Mouse (Mus musculus): ENCODE data around the gene Max.

Max gene

DNA sequence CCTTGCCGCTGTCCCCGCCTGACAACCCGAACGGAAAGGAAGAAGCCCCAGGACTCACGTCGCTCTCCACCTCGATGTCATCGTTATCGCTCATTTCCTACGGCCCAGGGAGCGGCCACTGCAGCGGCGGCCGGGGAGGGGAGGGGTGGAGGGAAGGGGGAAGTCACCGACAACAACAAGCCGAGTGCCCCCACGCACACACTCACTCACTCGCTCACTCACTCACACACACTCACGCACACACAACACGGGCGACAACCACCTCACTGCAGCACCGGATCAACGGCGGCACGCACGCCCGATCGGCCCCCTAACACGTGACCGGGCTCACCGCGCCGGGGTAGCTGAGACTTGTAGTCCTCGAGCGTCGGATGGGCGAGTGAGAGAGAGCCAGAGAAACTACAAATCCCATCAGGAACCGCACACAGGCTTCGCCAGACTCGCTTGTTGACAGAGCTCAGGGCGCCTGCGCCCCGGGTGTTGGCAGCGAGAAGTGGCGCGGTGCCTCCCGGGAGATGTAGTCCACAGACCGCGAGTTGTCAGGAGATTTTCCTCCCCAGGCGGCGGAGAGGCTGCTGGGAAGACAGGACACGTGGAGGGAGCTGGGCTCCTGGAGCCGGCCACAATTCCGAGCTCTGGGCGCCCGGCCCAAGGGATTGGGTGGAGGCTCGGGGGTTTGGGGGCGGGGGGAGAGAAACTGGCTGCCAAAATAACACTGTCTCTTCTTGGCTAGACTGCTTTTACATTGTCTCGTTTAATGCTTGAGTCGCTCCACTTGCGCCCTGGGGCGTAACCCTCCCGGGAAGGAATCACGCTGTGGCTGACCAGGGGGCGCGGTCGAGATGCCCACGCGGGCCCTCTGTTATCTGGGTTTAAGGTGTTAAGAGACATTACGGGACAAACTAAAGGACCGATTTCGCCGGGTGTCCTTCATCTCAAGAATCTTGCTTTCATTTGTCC is at the start of gene Max:
Gene Max, minus strand, starts transcription at position 270 of the 960 bp plus-strand sequence.
- peak; percentile 100 for DNase-seq (ENCODE audit: low spot score)

DNA sequence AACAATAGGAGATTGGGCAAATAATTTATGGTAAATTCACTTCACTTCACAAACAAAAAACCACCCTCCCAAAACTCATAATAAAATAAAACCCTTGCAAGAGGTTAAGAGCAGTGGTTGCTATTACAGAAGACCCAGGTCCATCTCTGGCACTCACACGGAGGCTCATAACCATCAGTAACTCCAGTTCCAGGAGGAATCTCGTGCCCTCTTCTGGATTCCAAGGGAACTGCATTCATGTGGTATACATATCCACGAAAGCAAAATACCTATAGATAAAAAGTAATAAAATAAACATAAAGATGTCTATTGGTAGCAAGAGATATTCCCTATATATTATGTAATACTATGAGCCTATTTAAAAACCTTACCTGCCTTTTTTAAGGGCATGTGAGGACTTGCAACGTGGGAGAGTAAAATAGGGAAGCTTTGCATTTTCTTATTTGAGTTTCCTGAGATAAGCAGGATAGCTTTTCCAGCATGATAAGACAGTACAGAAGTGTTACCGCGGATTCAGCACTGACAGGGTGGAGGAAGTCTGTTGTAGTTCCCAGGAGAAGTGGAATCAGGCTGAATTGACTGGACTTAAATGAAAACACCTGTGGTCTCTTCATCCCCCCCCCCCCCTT is 49.2 kb upstream of the Max start:
- DNase-seq (ENCODE audit: low spot score) = peak; percentile 35

DNA sequence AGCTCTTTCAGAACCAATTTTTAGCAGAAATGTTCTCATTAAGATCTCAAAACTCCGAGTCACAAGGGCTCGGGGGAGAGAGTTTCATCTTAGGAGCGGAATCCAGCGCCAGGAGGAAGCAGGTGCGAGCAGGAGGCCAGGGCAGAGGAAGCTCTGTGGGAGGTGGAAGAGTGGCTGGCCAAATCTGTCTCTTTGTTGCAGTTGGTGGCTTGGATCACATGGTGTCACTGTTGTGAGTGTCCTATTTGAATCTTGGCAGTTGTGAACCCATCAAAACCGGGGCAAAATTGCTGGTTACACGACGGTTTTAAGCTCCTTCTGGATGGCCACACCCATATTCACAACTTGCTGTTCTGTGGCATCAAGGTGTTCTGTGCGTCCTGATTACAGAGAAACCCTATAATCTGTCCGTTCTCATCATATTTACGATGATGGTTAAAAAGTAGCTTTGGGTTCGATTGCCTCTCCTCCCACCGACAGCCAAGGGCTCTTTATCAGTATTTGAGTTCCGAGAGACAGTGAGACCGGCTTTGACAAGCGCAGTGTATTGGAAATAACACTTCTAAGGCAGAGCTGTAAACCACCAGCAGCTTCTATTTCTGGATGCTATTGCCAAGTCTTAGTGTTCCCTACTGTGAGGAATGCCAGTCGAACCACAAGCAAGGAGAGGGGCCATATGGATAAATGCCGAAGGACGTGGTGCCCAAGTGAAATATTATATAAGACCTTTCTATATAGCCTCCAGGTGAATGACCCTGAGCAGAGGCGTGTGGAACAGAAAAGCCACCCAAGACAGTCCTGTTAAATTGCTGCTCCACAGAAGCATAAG is 47.4 kb upstream of the Max start:
- DNase-seq (ENCODE audit: low spot score) = no peak

DNA sequence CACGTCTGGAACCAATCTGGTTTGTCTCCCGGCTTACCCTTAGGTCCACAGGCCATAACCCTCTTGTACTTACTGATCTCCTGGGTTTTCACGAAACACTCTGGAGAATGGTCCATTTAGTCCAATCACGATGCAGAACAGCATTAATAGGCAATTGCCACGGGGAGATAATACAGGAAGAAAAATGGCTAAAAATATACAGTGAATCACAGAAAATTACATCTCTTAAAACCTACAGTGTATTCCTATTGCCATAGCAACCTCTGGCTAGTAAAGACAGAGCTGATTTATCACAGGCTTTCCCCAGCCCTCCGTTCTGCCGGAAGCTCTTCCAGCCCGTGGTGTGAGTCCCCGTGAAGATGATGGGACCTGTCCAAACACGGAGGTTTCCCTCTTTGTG is 42.9 kb upstream of the Max start:
- DNase-seq (ENCODE audit: low spot score) = peak; percentile 35

DNA sequence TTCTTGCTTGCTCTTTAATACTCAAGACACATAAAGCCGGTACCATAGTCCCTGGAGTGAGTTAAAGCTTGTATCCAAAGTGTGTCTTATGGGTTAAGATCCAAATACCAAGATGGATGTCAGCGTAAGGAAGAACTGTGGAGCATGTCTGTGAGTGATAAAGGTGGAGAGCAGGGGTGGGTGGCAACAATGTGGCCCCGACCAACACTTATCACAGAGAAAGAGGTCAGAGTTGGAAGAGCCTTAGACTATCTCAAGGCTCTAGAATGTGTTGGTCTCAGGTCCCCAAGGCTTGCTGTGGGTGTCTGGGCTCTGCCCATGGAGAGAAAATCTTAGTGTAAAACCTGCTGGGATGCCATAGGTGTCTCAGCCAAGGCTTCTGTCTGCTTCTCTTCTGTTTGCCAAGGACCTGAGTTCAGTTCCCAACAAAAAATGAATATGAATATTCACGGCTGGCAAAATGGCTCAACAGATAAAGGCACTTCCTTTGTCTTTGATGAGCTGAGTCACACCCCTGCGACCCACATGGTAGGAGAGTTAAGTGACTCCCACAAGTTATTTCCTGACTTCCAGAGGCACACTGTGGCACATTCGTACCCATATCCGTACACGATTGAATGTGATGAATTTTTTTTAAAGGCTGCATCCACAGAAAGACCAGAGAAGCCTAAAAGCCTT is 40.7 kb upstream of the Max start:
- no peak for DNase-seq (ENCODE audit: low spot score)

DNA sequence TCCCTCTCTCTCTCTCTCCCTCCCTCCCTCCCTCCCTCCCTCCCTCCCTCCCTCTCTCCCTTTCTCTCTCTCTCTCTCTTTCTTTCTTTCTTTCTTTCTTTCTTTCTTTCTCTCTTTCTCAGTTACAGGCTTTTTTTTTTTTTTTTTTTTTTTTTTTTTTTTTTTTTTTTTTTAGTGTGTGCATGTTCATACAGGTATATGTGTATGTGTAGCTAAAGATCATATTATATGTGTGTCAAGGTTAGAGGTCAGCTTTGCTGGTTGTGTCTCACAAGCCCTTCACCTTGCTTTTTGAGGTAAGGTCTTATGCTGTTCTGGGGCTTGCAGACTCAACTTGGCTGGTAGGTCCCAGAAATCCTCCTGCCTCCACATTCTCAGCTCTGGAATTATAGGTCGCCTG is 39.3 kb upstream of the Max start:
- DNase-seq (ENCODE audit: low spot score) = no peak

DNA sequence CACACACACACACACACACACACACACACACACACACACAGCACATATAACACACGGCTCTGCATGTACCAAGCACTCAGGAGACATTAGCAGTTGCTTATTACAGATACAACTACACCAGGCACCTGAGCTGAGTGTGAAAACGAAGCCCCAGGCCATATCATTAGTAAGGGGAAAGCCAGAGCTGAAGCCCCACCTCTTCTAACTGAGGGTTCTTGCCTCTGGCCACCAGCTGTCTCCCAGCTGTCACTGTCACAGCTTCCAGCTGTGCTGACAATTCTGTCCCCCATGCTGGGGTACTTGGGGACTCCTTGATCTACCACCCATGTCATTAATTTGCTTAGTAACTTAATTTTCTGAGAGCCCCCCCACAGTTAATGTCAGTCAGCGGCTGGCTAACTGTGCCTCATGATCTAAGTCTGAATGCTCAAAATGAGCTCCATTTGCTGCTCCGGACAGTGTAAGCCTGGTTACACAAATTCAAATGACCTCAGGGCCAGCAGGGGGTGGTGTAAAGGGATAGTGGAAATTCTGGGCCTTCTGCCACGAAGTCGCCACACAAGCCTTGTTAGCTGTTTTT is 38.8 kb upstream of the Max start:
- peak; percentile 63 for DNase-seq (ENCODE audit: low spot score)

DNA sequence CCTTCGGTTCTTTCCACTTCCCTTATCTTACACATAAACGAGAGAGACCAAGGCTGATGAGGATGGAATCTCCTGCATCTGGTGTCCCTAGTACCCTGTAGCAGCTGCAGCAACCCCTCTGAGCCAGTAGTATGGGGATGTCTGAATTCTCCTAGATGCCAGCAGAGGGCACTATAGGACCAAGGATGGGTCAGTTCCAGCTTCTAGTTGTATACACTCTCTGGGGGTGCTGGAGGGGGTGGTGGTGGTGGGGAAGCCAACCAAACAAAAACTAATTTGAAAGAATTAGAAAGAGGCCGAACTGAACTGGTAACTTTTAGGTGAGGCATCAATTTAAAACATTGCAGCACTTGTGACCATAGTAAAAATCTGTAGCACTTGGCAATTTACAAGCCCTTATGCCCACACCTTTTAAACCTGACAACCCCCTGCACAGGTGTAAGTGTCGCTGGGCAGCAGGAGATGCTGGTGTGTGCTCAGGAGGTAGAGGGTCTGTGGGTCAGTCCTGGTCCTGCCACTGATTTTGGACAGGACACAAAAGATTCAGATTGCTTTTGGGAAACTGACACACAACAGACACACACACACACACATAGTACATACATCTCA is 38.2 kb upstream of the Max start:
- peak; percentile 90 for DNase-seq (ENCODE audit: low spot score)

DNA sequence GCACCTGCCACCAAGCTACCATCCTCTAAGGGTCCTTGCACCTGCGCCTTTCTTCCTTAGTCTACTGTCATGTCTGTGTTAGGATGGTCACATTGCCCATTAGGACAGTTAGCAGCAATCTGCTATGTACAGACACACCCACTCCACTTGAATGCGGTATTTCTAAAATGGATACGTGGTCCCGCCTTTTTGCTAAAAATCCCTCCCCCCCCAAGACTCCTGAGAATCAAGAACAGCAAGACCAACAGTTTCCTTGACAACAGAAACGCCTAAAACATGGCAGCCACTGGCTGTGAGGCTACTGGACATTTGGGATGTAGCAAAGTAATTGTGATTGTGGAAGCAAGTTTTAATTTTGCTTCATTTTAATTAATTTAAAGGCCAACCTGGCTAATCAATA is 32.8 kb upstream of the Max start:
- no peak for DNase-seq (ENCODE audit: low spot score)

DNA sequence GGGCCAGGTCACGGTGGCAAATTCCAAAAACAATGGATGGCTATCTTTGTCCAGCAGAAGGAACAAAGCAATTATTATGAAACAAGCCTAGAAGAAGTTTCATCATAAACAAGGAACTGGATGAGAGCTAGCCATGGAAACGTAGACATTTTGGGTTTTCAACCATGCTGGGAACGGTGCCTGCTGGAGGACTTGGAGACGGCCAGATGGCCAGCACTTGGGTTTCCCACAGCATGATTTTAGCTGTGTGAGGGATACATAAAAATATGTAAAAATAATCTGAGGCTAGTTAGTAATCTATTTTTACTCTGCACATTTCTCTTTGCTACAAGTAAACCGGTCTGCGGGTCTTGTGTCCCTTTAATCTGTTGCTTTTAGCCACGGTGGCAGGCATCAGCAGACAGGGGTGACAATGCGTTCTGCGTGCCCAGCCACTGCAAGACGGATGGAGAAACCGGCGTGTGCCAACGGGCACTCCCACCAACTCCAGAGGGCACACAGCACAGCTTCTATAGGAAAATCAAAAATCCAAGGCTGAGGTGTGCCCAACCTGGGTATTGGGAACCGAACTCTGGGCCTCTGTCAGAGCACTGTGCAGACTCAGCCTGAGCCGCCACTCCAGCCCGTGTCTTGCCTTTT is 31.0 kb upstream of the Max start:
- DNase-seq (ENCODE audit: low spot score) = no peak

DNA sequence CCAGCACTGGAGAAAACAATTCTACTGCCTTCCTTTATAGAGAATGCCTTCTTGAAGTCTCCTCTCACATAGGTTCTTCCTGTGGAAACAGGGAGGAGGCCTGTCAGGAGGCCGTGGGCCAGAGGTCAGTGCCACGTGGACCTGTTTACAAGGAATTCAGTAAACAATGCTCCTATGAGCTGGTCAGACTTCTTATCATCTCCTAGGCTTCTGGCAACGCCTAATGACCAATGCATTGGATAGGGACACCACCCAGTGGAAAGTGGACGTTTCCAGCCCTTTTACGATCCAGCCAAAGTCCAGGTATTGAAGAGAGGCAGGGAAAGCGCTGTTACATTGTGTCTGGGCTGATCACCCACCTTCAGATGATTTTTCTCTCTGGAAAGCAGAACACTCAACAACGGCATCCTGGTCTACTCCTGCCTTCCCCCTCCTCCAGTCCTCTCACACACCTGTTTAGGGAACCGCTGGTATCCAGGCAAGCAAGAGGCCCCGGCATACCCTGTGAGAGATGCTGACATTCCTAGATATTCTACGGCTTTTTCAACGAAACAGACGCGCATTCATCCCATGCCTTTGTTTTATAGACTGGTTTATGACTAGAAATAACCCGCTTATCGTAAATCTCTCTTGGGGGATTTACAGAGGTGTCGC is 20.9 kb upstream of the Max start:
- no peak for DNase-seq (ENCODE audit: low spot score)

DNA sequence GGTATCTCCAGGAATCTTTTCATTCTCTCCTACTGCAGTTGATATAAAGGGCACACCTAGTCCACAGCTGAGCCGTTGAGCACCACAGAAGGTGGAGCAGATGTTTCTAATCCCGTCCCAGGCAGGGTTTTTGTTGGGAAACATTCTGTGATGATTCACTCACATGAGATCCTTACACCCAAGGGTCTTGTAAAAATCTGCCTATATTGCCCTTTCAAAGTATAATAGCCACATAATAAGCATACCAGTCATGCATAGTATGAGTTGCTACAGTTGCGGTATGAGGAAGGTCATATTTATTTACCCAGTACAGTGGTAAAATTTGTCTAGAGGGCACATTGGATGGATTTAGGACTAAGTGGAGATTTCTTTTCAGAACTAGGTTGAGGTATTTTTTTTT is 17.5 kb upstream of the Max start:
- no peak for DNase-seq (ENCODE audit: low spot score)

DNA sequence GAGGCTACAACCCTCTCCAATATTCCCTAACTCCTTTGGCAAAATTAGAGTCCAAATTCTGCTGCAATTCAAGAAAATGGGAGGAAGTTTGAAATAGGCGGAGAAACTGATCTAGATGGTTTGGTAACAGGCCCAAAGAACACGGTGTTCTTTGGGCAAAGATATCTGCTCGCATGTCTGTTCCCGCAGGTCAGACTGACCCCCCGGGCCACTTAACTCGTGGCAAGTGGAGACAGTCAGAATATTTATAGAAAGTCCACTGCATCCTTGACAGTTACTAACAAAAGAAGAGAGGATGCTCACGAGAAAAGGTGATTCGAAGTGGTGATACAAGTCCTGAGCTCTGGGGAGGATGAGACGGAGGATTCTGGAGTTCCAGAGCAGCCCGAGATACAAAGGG is 10.7 kb upstream of the Max start:
- DNase-seq (ENCODE audit: low spot score) = no peak

DNA sequence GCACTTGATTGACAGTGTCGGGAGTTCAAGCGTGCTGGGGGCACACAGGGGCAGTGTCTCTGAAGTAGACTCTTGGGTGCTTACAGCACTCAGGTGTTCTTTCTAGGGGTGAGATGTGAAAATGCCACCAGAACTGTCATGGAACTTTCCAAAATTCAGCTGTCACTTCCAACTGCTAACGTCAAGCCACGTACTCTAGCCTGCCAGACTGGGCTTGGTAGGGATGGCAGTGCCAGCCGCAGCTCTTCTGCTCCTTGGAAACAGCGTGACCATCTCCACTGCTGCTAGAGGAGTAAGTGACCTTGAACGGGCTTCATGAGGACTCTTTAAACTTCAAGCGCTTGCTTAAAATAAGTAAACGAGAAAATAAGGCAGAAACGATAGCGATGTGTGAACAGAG is 10.2 kb upstream of the Max start:
- no peak for DNase-seq (ENCODE audit: low spot score)

DNA sequence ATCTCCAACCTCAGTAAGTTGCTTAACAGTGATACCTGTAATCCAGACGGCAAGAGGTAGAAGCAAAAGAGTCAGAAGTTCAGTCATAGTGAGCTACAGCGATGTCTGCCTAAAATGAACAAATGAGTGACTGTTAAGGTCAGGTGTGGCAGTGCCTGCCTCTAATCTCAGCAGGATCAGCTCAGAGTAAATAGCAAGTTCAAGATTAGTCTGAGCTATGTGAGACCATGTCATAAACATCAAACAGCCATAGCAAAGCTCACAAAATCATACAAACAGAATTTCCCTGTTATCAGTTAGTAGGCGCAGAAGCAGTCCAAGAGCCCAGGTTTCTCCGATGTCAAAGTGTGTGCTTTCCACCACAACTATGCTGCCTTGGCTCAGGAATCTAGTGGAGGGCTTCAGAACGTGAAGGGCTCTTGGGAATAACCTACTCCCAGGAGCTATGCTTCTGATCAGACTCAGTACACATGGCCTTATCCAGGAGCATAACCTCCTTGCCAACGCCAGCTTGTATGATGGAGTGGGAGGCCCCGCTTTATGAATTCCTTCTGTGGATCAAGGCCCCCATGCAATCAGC is 9.7 kb upstream of the Max start:
- DNase-seq (ENCODE audit: low spot score) = no peak

DNA sequence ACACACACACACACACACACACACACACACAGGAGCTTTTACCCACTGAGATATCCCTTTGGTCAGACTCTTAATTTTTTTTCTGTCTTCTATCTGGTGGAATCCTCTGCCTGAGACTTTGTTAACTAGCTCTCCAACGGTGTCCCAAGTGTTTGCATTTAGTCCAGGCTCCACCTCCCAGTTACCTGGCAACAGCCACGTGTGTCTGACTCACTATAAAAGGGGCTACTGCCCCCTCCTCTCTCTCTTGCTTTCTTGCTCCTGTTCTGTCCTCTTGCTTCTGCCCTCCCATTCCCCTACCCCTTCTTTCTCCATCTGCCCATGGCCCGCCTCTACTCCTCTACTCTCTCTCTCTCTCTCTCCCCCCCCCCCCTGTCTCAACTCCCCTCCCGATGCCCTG is 3.9 kb upstream of the Max start:
- peak; percentile 66 for DNase-seq (ENCODE audit: low spot score)

DNA sequence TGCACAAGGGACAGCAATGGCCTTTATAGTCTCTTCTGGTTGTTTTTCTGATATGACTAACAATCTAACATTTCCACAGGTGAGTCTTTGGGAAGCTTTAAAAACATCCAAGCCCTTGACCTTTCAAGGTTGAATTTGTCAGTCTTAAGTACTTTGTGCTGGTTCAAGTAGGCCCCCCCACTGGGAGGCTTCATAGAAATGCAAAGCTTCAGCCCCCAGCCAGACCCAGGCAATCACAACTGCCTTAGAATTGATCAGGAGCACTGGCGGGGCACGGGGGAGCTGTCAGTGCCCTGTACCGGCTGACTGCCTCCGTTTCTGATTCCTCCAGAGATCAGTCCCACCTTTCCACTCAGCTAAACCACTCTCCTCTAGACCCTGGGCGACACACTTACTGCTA is 3.1 kb upstream of the Max start:
- DNase-seq (ENCODE audit: low spot score) = no peak

DNA sequence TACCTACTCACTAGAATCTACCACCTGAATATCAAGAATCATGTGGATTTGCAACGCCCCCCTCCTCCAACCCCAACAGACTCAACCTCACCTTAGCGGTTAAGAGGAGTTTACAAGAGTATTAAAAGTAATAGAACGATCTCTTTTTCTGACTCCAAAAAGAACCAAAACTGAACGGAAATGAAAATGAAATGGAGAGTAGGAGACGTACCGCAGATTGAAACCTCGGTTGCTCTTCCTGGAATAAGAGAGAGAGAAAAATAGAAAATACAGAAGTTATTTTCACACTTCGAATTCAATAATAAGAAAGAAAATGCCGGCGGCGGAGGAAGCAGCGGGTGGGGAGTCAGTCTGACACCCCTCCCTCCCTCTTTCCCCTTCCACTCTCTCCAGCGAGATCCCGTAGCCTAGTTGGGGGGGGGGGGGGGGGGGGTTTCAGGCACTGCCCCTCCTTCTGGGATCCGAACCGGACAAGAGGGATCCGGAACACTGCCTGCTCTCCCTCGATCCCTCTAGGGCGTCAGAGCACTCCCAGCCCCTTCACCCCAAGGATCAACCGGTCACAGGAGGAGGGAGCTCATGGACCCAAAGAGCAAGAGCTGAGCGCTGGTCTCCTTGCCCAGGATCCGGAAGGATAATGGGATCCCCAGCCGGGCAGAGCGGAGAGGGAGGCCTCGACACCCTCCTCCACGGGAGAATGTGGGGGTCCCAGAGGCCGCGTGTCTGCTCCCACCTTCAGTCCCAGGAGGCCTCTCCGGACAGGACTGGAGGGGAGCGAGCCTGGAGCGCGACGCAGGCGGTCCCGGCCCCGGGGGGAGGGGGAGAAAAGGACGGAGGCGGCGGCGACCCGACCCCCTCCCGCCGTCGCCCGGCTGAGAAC is 709 bp downstream of the Max start:
- DNase-seq (ENCODE audit: low spot score) = peak; percentile 29

DNA sequence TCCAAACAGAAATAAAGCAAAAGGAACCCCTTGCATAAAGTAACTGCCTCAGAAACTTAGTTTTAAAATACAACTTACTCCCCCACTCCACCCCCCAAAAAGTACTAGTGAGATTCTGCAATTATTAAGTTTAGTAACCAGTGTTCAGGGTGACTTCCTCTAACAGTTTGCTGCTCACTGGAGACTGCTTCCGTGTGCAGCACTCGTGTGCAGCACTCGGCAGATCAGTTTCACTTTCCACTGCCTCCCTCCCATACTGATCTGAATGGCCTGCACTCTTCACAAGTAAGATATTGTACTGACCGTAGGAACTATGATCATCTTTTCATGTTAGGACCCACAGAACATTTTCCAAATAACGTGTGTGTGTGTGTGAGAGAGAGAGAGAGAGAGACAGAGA is 4.3 kb downstream of the Max start:
- DNase-seq (ENCODE audit: low spot score) = no peak

Measured in embryo, embryonic 10.5 days (tissue).